Mouse (Mus musculus) gonadal fat pad, adult 2 months (tissue): ENCODE measurements around the gene Mrvi1. TPM values are rescaled to one million over a fixed set of nuclear protein-coding genes. Genes with fewer than 3 reads are reported as not detected.

Experiments
- DNase-seq: peaks from one replicate; pipeline ENCODE4 v3.0.0-alpha.2; 2012; ENCODE audit warnings: low read depth
- polyA plus RNA-seq: library from polyadenylated mRNA; depleted of rRNA; stranded (reverse); fragments of >200 nt; gene quantifications from 2 replicates; pipeline ENCODE4 v1.2.3, GENCODE M21; 2012

The Mrvi1 gene
- polyA plus RNA-seq, 1 experiment, result 22.7 TPM

DNA sequence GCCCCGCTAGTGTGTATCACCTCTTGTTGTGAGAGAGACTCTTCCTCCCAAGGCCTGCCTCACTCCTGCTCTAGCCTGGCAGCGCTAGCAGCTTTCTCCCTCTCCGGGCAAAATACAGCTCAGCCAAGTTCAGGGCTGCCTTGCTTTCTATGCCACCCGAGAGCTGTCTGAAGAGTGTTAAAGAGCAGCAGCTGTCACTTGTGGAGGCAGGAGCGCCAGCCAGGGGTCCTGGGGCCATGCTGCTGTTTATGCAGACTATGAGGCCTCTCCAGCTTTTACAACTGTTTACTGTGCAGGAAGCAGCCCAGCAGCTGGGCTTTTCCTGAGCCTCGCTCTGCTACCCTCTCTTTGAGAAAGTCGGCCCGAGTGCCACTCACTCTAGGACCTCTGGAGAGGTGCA, 1.2 kb downstream of the Mrvi1 start:
- no peak for DNase-seq

DNA sequence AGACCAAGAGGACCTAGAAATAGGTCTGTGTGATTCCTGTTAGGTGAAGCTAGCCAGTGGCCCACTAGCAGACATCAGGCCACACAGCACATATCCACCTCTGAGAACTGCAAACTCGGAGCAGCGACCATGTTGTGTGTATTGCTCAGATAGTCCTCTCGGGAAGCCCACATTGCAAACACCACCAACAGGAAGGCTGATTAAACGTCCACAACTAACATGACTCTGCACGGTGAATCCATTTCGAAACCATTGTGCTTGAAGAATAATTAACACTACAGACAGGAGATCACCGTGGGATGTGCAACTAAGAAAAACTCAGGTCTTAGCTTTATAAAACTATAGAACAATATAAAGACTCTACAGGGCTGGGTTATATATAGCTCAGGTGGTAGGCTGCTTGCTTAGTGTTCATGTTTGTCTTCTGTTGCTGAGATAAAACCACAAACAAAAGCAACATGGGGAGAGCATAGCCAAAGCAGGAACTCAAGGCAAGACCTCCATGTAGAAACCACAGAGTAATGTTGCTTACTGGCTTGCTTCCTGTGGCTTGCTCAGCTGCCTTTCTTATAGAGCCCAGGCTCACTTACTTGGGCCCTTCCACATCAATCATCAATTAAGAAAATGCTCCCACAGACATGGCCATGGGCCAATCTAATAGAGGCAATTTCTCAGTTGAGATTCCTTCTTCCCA, 4.4 kb downstream of the Mrvi1 start:
- no peak for DNase-seq

- no peak for DNase-seq
These were observed 8.8 kb downstream of the Mrvi1 start for GRCm38 (mm10) chr7:110973450-110973849.

DNA sequence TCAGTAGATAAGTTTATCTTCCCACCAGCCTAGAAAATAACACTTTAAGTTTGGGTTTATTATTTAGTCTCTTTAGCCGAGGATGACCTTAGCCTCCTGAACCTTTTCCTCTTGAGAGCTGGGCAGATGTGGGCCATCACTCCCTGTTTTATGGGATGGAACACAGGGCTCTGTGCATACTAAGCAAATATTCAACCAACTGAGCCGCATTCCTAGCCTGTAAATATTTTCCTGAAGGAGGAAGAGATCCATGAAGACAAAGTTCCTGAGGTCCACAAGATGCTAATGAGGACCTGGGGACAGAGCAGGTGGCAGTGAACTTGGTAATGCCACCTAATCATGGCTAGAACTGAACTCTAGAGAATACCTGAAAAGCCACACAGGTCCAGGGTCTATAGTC, 9.5 kb downstream of the Mrvi1 start:
- DNase-seq, result no peak

- no peak for DNase-seq
These were observed 14.9 kb downstream of the Mrvi1 start for GRCm38 (mm10) chr7:110967373-110967772.

- DNase-seq, result no peak
These were observed 15.4 kb downstream of the Mrvi1 start for GRCm38 (mm10) chr7:110966853-110967252.

DNA sequence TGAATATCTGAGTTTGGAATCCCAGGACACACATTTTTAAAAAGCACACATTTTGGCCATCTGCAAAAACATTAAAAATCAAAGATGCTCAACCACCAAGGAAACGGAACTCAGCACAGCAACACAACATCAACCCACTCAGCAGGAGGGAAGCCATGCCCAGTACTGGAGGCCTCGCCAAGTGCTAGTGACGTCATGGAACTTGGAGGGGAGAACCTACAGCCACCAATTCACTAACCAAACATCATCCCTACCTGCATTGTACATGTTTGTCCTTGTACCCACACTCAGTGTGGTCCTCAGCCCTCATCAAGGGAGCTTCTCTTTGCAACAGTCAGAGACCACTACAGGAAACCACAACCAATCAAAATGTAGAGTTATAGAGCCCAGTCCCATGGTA, 16.9 kb downstream of the Mrvi1 start:
- DNase-seq, result no peak

DNA sequence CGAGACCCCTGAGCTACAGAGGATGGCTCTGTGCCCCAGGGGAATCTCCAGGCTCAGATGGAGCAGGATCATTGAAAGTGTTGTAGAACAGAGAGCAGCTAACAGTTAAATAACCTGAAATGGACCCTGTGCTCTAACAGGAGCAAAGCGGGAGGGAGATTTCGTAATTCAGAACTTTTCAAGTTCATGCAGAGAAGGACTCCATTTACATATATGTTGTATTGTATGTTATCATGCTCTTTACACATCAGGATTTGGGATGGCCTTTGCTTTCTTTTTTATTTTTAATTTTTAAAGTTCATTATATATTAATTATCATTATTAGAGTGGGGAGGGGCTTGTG, 18.6 kb downstream of the Mrvi1 start:
- DNase-seq, result no peak

DNA sequence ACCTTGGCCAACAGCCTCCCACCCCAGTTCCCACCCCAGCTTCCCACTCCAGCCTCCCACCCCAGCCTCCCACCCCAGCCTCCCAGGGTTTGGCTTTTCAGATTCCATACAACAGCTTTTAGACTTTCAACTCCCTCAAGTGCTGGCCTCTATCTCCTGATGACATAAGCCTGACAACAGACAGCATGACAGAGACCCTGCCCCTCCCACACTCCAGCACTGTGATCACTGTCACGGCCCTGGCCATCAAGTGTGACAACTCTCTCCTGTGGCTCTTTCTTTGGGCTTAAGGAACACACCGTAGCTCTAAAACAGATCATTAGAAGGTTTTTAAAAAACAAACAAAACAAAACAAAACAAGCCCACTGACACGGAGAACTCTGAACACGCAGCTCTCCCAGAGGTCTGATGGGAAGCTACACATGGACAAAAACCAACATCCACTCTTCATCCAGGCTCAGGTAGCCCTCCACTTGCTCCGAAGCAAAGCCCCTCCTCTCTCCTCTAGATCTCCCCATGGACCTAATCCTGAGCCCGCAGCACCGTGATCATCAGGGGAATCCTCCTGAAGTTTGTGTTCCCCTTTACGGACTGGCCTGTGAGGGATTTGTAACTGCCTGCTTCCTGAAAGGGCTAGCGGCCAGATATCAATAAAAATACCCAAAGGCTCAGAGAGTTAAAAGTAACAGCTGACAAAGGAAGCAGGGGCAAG, 19.2 kb downstream of the Mrvi1 start:
- no peak for DNase-seq

DNA sequence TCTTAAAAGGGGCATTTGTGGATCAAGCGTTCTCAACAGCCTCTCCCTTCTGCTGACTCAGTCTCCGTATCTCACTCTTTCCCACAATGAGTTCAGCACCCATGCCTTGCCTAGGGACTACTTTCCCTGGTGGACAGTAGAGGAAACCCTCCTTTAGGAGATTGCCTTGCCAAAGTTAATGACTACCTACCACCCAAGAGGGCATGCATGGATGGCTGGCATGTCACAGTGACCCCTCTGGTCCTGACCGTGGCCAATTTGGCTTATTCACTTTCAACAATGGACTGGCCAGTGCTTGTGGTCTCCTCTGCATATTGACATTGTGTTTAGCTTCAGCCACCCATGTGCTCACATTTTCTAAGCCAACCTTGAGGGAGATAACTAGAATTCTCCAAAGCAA, 19.8 kb downstream of the Mrvi1 start:
- DNase-seq, result no peak

GRCm38 (mm10) chr7:110956422-110957170, 25.7 kb downstream of the Mrvi1 start:
- DNase-seq, result no peak

DNA sequence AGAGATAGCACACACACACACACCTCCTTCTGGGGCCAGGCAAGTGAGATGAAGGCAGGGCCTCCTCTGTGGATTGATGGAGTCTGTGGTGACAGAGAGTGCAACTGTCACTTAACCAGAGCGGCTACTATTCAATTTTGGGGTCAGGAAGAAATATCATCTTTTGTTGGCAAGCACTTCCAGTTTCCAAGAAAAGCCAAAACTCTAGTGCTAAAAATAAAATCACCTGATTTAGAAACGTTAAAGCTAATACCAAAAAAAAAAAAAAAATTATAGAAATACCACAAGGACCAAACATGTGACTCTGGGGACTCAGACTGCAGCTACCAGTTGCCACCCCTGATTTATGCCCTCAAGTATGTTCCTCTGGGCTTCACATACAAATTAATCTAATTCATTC, 26.7 kb downstream of the Mrvi1 start:
- DNase-seq, result no peak

DNA sequence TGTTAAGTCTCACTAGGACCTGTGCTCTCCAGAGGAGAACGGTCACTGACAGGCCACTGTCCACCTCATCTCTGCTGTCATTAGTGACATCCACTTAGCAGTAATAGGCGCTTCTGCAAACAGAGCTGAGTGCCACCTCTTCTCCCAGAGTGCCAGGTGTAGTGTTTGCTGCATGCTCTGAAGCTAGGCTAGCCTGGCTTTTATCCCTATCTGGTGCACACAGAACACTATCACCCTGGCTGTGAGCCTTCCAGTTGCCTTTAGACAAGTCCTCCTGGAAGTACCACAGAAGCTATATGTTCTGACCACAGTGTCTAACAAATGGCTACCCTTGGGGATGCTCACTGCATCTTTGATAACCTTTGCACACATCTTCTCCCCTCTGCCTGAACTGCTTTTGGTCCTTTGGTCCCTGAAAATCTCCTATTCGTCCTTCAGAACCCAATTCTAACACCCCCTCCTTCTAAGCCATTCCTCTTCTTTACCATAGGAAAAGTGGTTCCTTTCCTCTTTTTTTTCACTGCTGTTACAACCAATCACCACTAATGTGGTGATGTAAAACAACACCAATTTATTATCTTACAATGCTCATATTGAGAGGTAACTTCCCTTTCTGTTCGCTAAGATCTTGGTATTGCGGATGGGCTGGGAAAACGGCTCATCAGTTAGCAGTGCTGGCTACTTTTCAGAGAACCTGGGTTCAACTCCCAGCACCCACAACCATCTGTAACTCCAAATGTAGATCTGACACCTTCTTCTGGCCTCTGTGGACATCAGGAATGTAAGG, 28.0 kb downstream of the Mrvi1 start:
- DNase-seq, result no peak

DNA sequence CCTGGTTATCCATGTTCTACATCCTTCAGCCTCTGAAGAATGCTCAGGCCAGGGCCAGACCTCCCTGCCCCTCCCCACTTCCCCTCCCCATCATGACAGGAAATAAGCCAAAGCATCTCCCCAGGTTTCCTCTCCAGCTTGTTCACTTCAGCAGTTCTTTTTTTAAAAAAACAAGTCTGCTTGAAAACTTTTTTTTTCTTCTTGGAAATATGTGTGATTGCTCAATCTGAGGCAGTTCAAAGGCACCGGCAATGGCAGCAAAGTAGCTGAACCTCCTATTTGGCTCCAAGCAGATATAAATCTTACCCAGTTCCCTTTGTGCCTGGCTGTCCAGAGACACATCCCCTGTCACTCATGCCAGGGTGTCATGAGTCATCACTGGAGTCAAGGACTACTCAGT, 29.1 kb downstream of the Mrvi1 start:
- DNase-seq, result no peak

GRCm38 (mm10) chr7:110950621-110950925, 31.7 kb downstream of the Mrvi1 start:
- DNase-seq, result no peak

GRCm38 (mm10) chr7:110949785-110950620, 32.3 kb downstream of the Mrvi1 start:
- DNase-seq, result no peak

- DNase-seq, result no peak
These were observed 33.7 kb downstream of the Mrvi1 start for GRCm38 (mm10) chr7:110948579-110948978.

DNA sequence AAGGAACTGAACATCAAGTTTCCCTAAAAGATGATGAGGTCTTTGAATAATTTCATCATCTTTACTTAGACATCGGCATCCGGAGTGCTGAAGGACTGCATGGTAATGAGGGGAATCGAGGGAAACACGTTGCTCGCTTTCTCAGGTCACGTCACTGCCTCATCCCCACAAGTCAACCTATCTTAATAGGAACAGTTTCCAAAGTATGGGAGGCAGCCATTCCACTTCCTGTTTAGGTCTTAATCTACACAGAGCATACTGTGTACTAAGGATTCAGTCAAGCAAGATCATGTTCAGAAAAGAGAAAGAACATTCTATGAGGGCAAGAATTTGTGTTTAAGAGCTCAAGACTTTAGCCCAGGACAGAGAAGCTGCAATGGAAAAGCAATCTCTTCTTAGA, 34.6 kb downstream of the Mrvi1 start:
- no peak for DNase-seq

- DNase-seq, result no peak
These were observed 35.5 kb downstream of the Mrvi1 start for GRCm38 (mm10) chr7:110946731-110947130.

- DNase-seq, result no peak
These were observed 37.9 kb downstream of the Mrvi1 start for GRCm38 (mm10) chr7:110944321-110944720.

DNA sequence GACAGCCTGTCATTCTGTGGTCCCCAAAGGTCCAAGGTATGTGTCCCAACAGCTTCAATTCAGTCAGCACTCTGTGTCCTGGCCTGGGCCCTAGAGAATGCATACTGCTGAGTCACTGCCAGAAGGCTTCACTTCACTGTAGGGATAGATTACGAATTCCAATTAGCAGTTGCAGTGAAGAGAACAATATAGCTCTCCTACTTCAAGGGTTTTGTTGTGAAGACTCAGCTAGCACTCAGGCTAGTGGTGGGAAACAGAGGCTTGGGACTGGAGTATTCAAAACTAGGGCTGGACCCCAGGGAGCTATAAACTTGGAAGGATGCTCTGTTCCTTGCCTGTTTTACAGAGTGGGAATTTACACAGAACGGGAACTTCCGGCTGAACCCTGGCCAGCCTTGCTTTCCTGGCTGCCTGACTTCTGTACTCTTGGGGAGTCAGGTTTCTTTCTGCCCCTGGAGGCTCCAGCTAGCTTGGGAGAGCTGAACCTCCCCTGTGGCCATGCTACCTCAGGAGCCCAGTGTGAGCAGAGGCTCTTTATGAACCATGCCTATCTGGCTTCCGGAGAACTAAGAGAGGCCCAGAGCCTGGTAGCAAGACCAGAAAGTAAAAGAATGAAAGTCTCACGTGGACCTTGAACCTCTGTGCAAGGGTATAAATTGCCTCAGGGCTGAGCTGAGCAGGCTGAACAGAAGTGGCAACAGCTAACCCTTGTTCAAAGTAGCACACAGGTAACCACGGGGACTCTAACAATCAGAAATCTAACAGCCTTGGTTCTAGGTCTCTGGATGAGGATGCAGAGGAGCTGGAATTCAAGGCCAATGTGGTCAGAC, 40.3 kb downstream of the Mrvi1 start:
- no peak for DNase-seq
